Mouse (Mus musculus): ENCODE results near the gene Nfya.

DNA sequence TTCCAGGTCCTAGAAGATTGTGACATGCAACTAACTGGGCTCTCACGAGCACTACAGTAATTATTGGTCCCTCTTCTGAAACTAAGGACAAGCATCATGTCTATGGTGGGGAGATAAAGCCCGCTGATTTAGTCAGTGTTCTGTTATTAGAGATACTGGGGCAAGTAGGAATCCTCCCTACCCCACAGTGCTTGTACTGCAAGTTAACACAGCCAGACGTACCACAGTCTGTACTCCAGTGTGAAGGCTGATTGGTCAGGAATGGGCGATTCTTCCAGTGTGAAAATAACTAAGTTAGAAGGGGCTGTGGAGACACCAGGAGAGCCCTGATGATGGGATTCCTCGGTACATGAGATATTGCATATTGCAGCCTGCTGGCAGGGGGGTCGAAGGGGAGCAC lies 7.8 kb upstream of the Nfya start:
- TF ChIP-seq CTCF (IDR thresholded peaks at IDR 0.05; ENCODE audit: borderline replicate concordance, extremely low read depth, insufficient read depth, insufficient read length): no peak
- no peak for TF ChIP-seq POLR2A (IDR thresholded peaks at IDR 0.05; ENCODE audit: borderline replicate concordance, extremely low read depth, insufficient read depth, insufficient read length, poor library complexity, severe bottlenecking)
